Mouse (Mus musculus) mouse embryonic stem cell (cell line): ENCODE results near the gene Ano6.

Experiments
- in situ Hi-C, 2 experiments: fragments of 300-500 bp; cut with MboI; formaldehyde crosslinking; loops; 1 replicate in 1 of 2; 3 replicates in 1 of 2; pipeline ENCODE4 v1.14.3; 2019 to 2020; ENCODE audit warnings: low sequenced_read_pairs in 2 of 2, low pct_unique_long_range_greater_than_20kb in 1 of 2, mixed read lengths in 1 of 2; ENCODE audit not compliant: unreplicated experiment in 1 of 2

Gene Ano6

GRCm38 (mm10) chr15:95904247-95904646 is 113.6 kb downstream of the Ano6 start:
- in situ Hi-C loops, result no loop called here

GRCm38 (mm10) chr15:95906017-95906749 is 115.5 kb downstream of the Ano6 start:
- in situ Hi-C loops, result no loop called here

GRCm38 (mm10) chr15:95906891-95907290 is 116.2 kb downstream of the Ano6 start:
- in situ Hi-C loops, result no loop called here

- in situ Hi-C loops, result no loop called here
Measured at GRCm38 (mm10) chr15:95907337-95907736, 116.7 kb downstream of the Ano6 start.

- in situ Hi-C loops, result no loop called here
Measured at GRCm38 (mm10) chr15:95907909-95908308, 117.3 kb downstream of the Ano6 start.

GRCm38 (mm10) chr15:95910099-95910780 is 119.6 kb downstream of the Ano6 start:
- in situ Hi-C loops, result no loop called here

- in situ Hi-C loops, result no loop called here
Measured at GRCm38 (mm10) chr15:95914963-95915362, 124.3 kb downstream of the Ano6 start.

GRCm38 (mm10) chr15:95915477-95915876 is 124.8 kb downstream of the Ano6 start:
- in situ Hi-C loops, result no loop called here

GRCm38 (mm10) chr15:95917330-95917729 is 126.7 kb downstream of the Ano6 start:
- in situ Hi-C loops, result no loop called here

- in situ Hi-C loops, result no loop called here
Measured at GRCm38 (mm10) chr15:95920047-95920446, 129.4 kb downstream of the Ano6 start.

- in situ Hi-C loops, result no loop called here
Measured at GRCm38 (mm10) chr15:95921072-95921471, 130.4 kb downstream of the Ano6 start.

GRCm38 (mm10) chr15:95921639-95922038 is 131.0 kb downstream of the Ano6 start:
- in situ Hi-C loops, result no loop called here

- in situ Hi-C loops, result no loop called here
Measured at GRCm38 (mm10) chr15:95922558-95922957, 131.9 kb downstream of the Ano6 start.

GRCm38 (mm10) chr15:95925334-95925986 is 134.8 kb downstream of the Ano6 start:
- in situ Hi-C loops, result no loop called here

- in situ Hi-C loops, result no loop called here
Measured at GRCm38 (mm10) chr15:95929087-95929486, 138.4 kb downstream of the Ano6 start.

- in situ Hi-C loops, result loop anchor here in 1 of 2 experiments (10.0 kb wide), 1 partner anchor 156 kb away; no protein-coding TSS in a partner anchor
Measured at GRCm38 (mm10) chr15:95931013-95931775, 140.6 kb downstream of the Ano6 start.

GRCm38 (mm10) chr15:95932358-95932757 is 141.7 kb downstream of the Ano6 start:
- in situ Hi-C loops, result loop anchor here in 1 of 2 experiments (10.0 kb wide), 1 partner anchor 158 kb away; no protein-coding TSS in a partner anchor

GRCm38 (mm10) chr15:95935141-95935540 is 144.5 kb downstream of the Ano6 start:
- in situ Hi-C loops, result loop anchor here in 1 of 2 experiments (10.0 kb wide), 1 partner anchor 160 kb away; no protein-coding TSS in a partner anchor
